Mouse (Mus musculus): ENCODE results near the gene Tmem91.

DNA sequence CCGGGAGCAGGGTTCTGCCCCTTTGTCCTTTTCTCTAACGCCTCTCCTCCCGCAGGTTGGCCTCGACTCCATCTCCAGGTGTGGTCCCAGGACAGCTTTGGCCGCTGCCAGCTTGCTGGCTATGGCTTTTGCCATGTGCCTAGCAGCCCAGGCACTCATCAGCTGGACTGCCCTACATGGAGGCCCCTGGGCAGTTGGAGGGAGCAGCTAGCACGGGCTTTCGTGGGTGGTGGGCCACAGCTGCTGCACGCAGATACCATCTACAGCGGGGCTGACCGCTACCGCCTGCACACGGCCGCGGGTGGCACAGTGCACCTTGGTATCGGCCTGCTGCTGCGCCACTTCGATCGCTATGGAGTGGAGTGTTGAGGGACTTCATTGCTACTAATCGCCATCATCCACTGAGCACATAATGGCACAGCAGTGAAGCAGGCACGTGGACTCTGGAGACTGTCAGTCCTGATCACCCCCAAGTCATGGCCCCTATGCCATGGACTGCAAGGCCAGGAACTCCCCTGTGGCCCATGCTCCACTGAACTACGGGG lies 11.0 kb upstream of the Tmem91 start:
- TF ChIP-seq CTCF (IDR thresholded peaks at IDR 0.05; ENCODE audit: control insufficient read depth, insufficient read depth, insufficient read length) (no peak), MYOD1 (IDR thresholded peaks at IDR 0.05; ENCODE audit: control insufficient read depth, insufficient read length, low read depth) (no peak), MAX (IDR thresholded peaks at IDR 0.05) (no peak), USF1 (IDR thresholded peaks at IDR 0.05; ENCODE audit: low read depth) (no peak), CEBPB (IDR thresholded peaks at IDR 0.05; ENCODE audit: low read depth) (no peak), MYOG (IDR thresholded peaks at IDR 0.05; ENCODE audit: control insufficient read depth, extremely low read depth, insufficient read length) (no peak)
